Mouse (Mus musculus) regulatory T cell (primary cell): ENCODE measurements around the gene Dop1a.

Experiments used
- in situ Hi-C: fragments of 300-600 bp; cut with MboI, MseI; formaldehyde crosslinking; loops from one replicate; pipeline ENCODE4 v1.15.1; 2025; ENCODE audit warnings: high pct_unique_total_duplicates

Dop1a gene

GRCm38 (mm10) chr9:86466990-86467870, at the start of gene Dop1a:
Gene Dop1a, plus strand, starts transcription at chr9:86467154.
- in situ Hi-C loops = no loop called here

DNA sequence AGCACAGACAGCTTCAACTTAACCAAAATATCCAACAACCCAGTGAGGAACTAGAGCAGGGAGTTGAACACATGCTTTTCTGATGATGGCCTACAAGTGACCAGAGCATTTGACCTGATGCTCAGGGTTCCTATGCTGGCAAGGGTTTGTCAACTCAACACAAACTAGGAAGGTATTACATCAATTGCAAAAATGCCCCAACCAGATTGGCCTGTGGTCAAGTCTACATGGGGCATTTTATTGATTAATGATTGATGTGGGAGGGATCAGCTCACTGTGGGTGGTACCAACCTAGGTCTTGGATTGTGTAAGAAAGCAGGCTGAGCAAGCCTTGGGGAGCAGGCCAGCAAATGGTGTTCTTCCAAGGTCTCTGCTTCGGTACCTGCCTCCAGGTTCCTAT, 49.0 kb upstream of the Dop1a start:
- in situ Hi-C loops = no loop called here

DNA sequence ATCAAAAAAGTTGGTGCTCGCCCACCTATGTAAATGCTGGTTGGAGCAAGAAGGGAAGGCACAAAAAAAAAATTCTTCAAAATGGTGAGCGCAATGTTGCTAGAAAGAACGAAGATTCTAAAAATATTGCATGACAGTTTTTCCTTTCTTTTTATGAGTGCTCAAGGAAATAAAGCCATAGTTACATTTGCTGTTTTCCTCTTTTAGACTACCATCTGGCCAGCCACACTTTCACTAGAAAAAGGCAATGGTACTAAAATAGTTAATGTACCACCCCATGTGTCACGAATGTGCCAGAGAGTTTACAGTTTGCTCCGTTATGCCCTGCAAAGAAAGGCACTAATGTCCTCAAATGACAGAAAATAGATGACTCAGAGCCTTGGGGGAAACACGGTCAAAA, 47.6 kb upstream of the Dop1a start:
- in situ Hi-C loops = no loop called here

DNA sequence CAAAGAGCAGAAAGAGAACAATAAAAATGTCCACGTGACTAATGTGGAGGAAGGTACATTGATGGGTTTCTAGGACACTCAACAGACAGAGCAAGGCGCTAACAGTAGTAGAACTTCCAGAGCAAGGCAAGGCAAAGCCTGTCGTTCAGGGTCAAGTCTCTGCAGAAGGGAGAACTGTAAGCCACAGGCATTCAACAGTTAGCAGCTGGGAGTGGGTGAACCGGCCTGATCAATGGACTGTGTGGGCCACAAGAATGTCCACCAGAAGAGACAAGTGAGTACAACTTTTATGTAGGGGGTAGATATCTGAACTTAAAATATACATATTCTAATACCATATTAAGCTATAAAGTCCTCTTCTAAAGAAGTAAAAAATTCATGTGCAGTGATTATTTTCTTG, 43.6 kb upstream of the Dop1a start:
- in situ Hi-C loops = no loop called here

- in situ Hi-C loops = loop anchor here (25.0 kb wide), 1 partner anchor 298 kb away; no protein-coding TSS in a partner anchor
These were observed 31.4 kb upstream of the Dop1a start for GRCm38 (mm10) chr9:86435510-86435909.

DNA sequence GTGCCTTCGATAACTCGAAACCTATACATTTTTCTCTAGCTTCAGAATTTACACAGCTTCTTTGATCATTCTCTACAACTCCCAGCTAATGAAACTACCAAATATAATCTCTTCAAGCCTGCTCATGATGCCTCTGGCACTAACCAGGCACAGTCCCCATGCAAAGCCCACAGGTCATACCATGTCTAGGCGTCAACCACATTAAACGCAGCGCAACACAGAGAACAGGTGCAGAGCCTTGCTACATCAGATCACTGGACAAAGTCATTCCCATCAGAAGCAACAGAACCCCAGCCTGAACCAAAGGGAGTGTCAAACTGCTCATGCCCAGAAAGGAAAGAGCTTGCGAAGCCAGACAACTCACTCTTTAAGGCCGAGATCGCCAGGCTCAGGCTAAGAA, 30.3 kb upstream of the Dop1a start:
- in situ Hi-C loops = loop anchor here (25.0 kb wide), 1 partner anchor 299 kb away; no protein-coding TSS in a partner anchor

DNA sequence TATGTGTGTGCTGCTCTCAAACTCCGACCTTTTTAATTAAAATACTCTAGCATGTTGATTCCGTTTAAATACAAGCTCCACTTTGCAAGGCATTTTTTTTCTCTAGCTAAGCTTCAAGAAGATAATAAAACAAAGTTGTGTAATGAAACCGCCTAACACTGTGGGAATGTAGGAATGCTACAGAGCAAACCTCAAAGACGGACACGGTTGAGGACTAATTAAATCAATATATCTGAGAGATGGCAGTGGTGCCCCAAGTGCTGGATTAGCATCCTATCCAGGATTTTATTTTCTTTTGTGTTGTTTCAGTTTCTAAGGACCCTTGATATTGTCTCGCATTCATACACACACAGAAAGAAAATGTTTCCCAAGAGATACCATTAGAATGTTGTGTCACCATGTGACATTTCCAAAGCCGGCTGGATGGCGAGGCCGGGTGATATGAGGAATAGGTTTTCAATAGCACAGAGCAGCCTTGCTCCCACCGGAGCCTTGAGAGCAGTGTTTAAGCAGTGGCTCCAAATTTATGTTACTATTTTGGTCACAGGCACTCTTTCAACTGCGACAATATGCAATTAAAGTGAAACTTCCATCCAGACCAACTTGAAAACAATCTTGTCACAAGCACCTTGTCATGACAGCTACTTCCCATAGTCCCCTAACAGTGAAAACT, 28.5 kb upstream of the Dop1a start:
- in situ Hi-C loops = loop anchor here (25.0 kb wide), 1 partner anchor 301 kb away; no protein-coding TSS in a partner anchor

DNA sequence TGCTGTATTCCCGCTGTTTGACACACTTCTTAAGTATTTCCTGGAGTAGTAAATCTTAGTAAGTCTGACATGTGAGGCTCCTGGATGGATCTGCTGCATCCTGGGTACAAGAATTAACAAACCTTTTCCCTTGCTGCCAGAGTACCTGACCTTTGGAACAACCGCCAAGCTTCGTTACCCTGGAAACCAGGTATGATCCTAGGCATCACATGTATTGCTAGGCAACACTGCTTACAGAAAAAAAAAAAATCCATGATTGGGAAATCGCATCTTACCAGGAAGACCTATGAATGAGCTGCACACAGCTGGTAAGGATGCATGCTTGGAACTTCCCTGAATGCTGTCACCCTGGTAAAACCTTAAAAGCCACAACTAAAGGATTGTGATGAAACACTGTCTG, 24.7 kb upstream of the Dop1a start:
- in situ Hi-C loops = loop anchor here (25.0 kb wide), 1 partner anchor 305 kb away; no protein-coding TSS in a partner anchor

- in situ Hi-C loops = loop anchor here (25.0 kb wide), 1 partner anchor 310 kb away; no protein-coding TSS in a partner anchor
These were observed 20.1 kb upstream of the Dop1a start for GRCm38 (mm10) chr9:86446847-86447246.

GRCm38 (mm10) chr9:86447431-86447830, 19.5 kb upstream of the Dop1a start:
- in situ Hi-C loops = loop anchor here (25.0 kb wide), 1 partner anchor 310 kb away; no protein-coding TSS in a partner anchor

- in situ Hi-C loops = loop anchor here (25.0 kb wide), 1 partner anchor 312 kb away; no protein-coding TSS in a partner anchor
These were observed 17.4 kb upstream of the Dop1a start for GRCm38 (mm10) chr9:86449581-86449980.

- in situ Hi-C loops = loop anchor here (10.0 kb wide), 1 partner anchor 666 kb away; no protein-coding TSS in a partner anchor
These were observed 15.9 kb upstream of the Dop1a start for GRCm38 (mm10) chr9:86451094-86451493.

- in situ Hi-C loops = loop anchor here (10.0 kb wide), 1 partner anchor 667 kb away; no protein-coding TSS in a partner anchor
These were observed 15.3 kb upstream of the Dop1a start for GRCm38 (mm10) chr9:86451617-86452016.

GRCm38 (mm10) chr9:86453626-86454025, 13.3 kb upstream of the Dop1a start:
- in situ Hi-C loops = loop anchor here (10.0 kb wide), 1 partner anchor 669 kb away; no protein-coding TSS in a partner anchor

DNA sequence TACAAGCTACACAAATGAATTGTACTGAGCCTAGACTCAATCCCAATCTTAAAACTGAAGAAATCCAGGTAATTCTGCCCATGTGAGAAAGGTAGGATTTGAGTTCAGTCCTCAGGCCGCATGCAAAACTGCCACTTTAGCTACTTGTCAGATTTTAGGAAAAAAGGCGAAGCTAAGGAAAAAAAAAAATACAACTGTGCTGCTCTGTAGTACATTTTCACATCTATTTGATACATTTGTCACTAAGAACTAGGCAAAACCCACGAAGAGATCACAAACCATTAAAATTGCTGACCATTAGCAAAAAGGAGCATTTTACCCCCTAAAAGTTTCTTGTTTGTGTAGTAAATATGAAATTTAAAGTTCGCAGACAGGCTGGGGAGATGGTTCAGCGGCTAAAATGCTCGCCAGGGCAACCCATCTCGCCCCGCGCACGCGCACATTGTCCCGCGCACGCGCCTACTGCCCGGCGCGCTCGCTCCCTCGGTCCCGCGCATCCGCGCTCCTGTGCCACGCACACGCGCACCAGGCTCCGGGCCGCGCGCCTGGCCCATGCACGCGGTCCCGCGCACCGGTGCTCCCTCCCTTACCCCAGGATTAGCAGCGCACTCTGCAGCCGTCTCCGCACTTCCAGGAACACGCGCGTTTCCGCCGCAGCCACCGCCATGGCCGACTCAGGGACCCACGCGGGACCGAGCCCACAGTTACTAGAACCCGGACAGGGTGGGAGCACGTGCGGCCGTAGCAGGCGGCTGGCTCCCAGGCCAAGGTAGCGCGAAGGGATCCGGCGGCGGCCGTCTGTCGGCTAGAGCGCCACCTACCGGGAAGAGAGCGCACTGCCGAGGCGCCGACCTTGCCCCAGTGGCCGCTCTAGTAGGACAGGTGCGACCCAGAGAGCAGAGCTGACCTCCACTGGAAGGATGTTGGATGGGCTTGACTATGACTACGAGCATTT, 2.5 kb upstream of the Dop1a start, which contains the start of gene Ube2cbp:
Gene Ube2cbp (minus strand): TSS at position 800 of the 955 bp plus-strand sequence.
- in situ Hi-C loops = no loop called here

GRCm38 (mm10) chr9:86475956-86476355, 9.0 kb downstream of the Dop1a start:
- in situ Hi-C loops = no loop called here

- in situ Hi-C loops = no loop called here
These were observed 9.8 kb downstream of the Dop1a start for GRCm38 (mm10) chr9:86476763-86477162.

GRCm38 (mm10) chr9:86478414-86479093, 11.6 kb downstream of the Dop1a start:
- in situ Hi-C loops = no loop called here

DNA sequence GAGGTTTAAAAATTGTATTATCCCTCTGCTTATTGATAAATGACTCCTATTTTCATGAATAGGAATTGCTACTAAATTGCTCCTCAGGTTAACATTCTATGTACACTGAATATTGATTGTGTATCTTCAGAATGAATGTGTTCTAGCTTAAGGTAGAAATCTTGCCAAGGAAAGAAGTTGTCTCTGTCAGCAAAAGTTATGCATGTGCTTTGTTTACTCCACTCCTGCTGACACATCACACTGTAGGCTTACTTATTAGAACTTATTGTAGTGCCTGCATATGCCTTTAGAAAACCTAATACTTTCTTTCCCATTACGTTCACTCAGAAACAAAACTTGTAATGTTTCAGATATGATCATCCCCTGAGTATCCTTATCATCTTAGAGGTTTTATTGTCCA, 15.3 kb downstream of the Dop1a start:
- in situ Hi-C loops = no loop called here

DNA sequence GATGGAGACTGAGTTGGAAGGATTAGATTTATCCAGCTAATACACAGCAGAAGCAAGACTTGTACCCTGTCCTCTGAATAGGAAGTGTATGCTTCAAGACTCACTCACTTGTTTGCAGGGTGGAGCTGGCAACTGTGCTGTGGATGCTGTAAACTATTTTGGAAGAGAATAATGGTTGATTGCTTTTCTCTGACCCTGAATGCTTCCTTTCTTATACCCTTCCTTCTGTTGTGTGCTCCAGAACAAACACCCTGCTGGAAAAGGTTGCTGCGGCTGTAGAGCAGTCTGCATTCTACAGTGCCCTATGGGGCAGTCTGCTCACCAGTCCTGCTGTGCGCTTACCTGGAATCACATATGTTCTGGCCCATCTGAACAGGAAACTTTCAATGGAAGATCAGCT, 24.8 kb downstream of the Dop1a start:
- in situ Hi-C loops = no loop called here
